Mouse (Mus musculus) brain, embryonic 14.5 days (tissue): ENCODE results near the gene Mrm2.

ENCODE experiments used
- CTCF ChIP-seq: fragments of 200-500 bp; IDR thresholded peaks from 2 replicates; pipeline ENCODE4 v1.5.1; 2012; ENCODE audit warnings: inconsistent platforms, mild to moderate bottlenecking, moderate library complexity, borderline replicate concordance; ENCODE audit not compliant: insufficient read depth, insufficient read length; ENCODE audit errors: extremely low read depth
- POLR2A ChIP-seq: fragments of 200-500 bp; IDR thresholded peaks from 2 replicates; pipeline ENCODE4 v1.6.1; 2012; ENCODE audit warnings: mild to moderate bottlenecking, inconsistent platforms, borderline replicate concordance; ENCODE audit not compliant: poor library complexity, insufficient read depth, insufficient read length, severe bottlenecking; ENCODE audit errors: extremely low read depth

GRCm38 (mm10) chr5:140369466-140369865, 37.8 kb upstream of the Mrm2 start:
- TF ChIP-seq CTCF (no peak), POLR2A (no peak)
